Mouse (Mus musculus): ENCODE measurements around the gene Rngtt.
"Not testable (repeated sequence)": the region's sequence is repeated elsewhere in the genome, so short reads cannot be mapped to it uniquely, and the experiment has no call there.

Rngtt gene

GRCm38 (mm10) chr4:33310840-33311437, 828 bp downstream of the Rngtt start:
- DNase-seq (ENCODE audit: low spot score), result no peak

GRCm38 (mm10) chr4:33314150-33314549, 4.0 kb downstream of the Rngtt start:
- not testable (repeated sequence) for DNase-seq (ENCODE audit: low spot score)

GRCm38 (mm10) chr4:33315840-33316239, 5.7 kb downstream of the Rngtt start:
- no peak for DNase-seq (ENCODE audit: low spot score)

- no peak for DNase-seq (ENCODE audit: low spot score)
Observed at GRCm38 (mm10) chr4:33331147-33331546, 21.0 kb downstream of the Rngtt start.

- no peak for DNase-seq (ENCODE audit: low spot score)
Observed at GRCm38 (mm10) chr4:33332956-33333455, 22.9 kb downstream of the Rngtt start.

- DNase-seq (ENCODE audit: low spot score), result no peak
Observed at GRCm38 (mm10) chr4:33337999-33338398, 27.9 kb downstream of the Rngtt start.

GRCm38 (mm10) chr4:33342877-33343731, 33.0 kb downstream of the Rngtt start:
- DNase-seq (ENCODE audit: low spot score), result no peak

GRCm38 (mm10) chr4:33343732-33344057, 33.6 kb downstream of the Rngtt start:
- DNase-seq (ENCODE audit: low spot score), result no peak

GRCm38 (mm10) chr4:33363451-33363850, 53.3 kb downstream of the Rngtt start:
- DNase-seq (ENCODE audit: low spot score), result no peak

- DNase-seq (ENCODE audit: low spot score), result no peak
Observed at GRCm38 (mm10) chr4:33374916-33375315, 64.8 kb downstream of the Rngtt start.

GRCm38 (mm10) chr4:33377642-33378041, 67.5 kb downstream of the Rngtt start:
- DNase-seq (ENCODE audit: low spot score), result no peak

GRCm38 (mm10) chr4:33378894-33379293, 68.8 kb downstream of the Rngtt start:
- no peak for DNase-seq (ENCODE audit: low spot score)

GRCm38 (mm10) chr4:33388899-33389298, 78.8 kb downstream of the Rngtt start:
- DNase-seq (ENCODE audit: low spot score), result no peak

- DNase-seq (ENCODE audit: low spot score), result peak; percentile 35
Observed at GRCm38 (mm10) chr4:33390660-33391059, 80.5 kb downstream of the Rngtt start.

GRCm38 (mm10) chr4:33393437-33393836, 83.3 kb downstream of the Rngtt start:
- no peak for DNase-seq (ENCODE audit: low spot score)

- peak; percentile 97 for DNase-seq (ENCODE audit: low spot score)
Observed at GRCm38 (mm10) chr4:33396222-33397176, 86.4 kb downstream of the Rngtt start.

- no peak for DNase-seq (ENCODE audit: low spot score)
Observed at GRCm38 (mm10) chr4:33405723-33406293, 95.7 kb downstream of the Rngtt start.

GRCm38 (mm10) chr4:33413791-33414190, 103.7 kb downstream of the Rngtt start:
- DNase-seq (ENCODE audit: low spot score), result no peak

- DNase-seq (ENCODE audit: low spot score), result no peak
Observed at GRCm38 (mm10) chr4:33414781-33415180, 104.7 kb downstream of the Rngtt start.

- DNase-seq (ENCODE audit: low spot score), result no peak
Observed at GRCm38 (mm10) chr4:33417391-33417790, 107.3 kb downstream of the Rngtt start.

- no peak for DNase-seq (ENCODE audit: low spot score)
Observed at GRCm38 (mm10) chr4:33419644-33420043, 109.5 kb downstream of the Rngtt start.

GRCm38 (mm10) chr4:33428856-33429255, 118.7 kb downstream of the Rngtt start:
- DNase-seq (ENCODE audit: low spot score), result peak; percentile 10
